Mouse (Mus musculus): ENCODE results near the gene Tor3a.

Tor3a gene

DNA sequence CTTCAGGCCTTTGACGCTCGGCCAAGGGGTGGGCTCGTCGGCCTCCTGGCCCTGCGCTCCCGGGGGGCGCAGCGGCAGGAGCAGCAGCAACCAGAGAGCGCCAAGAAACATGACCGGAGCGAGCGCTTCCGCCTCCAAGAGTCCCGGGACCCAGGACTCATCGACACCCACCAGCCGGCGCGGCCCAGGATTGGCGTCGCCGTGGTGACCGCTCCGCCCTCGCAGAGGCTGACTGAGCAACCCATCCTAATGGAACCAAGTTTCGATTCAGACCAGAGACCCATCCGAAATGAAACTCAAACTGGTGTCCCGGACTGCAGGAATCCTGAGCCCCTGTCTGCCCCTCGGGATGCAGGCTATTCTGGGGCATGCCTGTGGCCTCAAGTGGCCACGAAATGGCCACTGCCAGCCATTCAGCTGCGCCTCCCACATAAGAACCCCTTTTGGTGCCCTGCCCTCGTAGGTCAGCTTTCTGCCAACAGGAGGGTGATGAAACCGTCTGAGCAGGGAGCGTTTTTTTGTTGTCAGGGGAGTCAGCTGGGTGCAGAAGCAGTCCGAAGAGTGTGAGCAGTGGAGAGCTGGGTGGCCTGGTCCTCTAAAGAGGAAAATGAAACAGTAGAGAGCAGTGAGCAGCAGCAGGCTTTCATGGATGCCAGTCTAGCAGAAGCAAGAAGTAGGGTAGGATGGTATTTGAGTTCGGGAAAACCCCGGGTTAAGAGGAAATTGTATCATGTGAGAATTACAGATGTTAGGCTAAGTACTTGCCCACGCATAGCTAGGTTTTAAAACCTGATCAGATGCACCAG lies at the start of gene Tor3a:
Gene Tor3a, minus strand, starts transcription at position 162 of the 806 bp plus-strand sequence.
- DNase-seq (ENCODE audit: low read depth): peak; percentile 79

DNA sequence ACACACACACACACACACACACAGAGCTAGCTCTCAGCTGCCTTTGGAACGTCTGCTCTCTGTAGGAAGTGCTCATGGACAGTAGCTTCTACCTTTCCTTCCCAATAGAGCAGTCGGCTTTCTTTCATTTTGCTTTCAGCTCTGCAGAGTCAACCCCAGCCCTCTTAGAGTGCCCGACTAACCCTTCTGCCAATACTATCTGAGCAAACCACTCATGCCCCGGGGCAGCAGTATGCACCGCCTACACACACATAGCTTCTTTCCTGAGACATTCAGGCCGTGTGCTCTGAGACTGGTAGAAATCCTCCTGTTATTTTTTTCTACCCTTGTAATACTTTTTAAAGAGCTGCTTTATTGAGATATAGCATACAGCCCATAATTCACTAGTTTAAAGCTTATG lies 47.9 kb upstream of the Tor3a start:
- no peak for DNase-seq (ENCODE audit: low read depth)

DNA sequence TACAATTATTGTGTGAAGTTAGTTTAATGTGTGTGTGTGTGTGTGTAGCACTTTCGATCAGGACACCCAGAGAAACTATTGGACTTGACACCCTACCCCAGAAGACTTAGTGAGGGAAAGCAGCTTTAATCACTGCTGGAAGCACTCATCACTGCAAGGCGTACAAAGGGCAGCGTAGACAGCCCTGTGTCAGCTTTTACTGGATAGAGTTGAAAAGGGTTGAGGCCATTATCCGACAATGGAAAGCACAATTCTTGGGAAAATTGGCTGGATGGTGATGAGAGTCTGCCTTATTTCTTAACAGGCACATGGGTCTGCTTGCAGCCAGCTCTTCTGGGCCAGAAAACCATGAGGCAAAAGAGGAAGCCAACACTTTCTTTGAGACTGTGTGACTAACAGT lies 45.9 kb upstream of the Tor3a start:
- DNase-seq (ENCODE audit: low read depth): no peak

DNA sequence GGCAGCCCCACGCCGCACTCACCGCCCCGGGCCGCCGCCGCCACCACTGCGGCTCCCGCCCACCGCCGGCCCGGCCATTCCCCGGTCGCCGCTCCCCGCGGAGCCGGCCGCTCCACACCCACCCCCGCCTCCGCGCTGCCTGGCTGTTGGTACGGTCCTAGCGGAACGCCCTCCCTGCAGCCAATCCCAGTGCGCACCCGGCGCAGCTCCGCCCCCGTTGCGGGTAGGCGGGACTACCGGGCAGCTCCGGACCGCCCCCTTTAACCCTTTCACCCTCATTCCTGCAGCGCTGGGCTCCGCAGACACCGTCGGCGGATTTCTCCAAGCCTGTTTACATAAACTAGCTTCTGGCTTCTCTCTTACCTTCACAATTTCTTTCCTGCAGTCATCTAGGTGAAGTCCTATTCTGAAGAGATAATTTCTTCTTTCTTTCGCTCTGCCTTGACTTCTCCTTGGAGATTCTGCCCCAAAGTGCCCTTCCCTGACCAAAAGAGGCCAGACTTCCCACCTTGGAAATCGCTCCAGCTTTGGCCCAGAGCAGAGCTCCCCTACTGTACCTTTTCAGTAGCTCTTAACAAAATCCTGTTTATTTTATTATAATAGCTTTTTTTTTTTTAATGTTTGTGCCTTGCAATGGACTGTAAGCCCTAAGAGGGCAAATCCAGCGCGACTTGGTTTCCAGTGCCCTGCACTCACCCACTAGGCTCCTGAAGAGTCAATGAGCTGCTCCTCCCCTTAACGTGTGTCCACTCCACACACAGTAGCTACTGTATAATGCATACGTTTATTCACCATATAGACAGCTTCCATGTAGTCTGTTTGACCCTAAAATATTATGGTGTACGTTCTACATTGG lies 45.0 kb upstream of the Tor3a start, which contains the start of gene Fam20b:
Gene Fam20b, minus strand, starts transcription at position 137 of the 856 bp plus-strand sequence.
- DNase-seq (ENCODE audit: low read depth): peak; percentile 94

DNA sequence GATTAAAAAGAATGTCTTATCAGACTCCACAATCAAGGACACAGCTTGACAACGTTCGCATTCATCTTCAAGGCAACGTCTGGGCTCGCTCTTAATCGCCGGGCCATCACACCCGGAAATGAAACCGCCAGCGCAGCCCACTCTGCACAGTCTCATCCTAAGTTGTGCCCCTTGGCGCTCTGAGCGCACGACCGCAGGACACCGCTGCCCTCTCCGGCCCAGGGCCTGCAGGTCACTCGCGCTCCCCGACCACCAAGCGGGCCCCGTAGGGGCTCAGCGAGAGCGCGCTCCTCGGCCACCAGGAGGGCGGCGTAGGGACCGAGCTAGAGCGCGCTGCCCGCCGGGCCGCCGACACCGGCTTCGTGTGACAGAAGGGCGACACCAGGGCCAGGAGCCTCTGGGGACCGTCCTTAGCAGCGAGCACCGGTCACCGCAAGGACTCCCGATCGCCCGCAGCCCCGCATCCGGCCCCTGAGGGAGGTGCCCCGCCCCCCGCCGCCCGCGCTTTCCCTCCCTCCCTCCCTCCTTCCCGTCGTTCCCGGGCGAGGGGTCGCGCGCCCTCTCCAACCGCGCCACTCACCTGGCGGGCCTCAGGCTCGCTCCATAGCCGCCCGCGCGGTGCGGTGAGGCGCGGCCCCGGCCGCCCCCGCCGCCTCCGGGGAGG lies 44.3 kb upstream of the Tor3a start:
- DNase-seq (ENCODE audit: low read depth): peak; percentile 70

DNA sequence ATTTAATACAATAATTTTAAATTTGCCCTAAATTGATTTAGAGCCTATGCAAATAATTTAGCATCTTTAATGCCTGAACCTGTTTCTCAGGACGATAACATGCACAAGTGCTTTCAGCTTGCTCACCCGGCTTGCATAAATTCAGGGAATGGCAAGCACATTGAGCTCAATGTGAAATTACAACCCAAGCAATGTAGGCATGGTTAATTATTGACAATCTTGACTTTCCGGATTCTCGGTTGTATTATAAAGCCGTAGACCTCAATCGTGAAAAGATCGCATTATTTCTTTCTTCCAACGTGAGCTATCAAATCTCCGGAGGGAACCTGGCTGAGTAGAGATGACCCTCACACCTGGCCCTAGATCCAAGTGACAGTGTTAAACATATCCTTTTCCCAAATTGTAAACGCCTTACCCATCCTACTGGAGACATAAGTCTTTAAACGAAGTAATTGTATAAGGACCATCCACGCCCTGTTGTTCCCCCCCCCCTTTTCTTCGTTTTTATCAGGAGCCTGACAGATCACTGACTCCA lies 43.7 kb upstream of the Tor3a start:
- no peak for DNase-seq (ENCODE audit: low read depth)

DNA sequence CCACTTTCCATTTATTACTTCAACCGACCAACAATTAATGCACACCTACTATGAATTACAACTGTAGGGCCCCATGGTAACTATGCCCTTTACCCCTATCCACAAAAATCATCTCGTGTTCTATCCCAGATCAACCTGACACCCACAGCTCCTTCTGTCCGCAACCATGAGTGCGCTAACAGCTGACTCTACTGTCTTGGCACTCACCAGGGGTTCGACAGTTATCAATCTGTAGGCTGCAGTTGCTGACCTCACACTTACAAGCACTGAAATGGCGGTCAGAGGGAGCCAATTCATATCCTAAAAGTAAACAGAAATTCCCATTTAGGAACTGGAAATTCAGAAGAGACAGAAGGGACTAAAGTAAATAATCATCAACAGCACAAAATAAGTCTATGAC lies 42.5 kb upstream of the Tor3a start:
- no peak for DNase-seq (ENCODE audit: low read depth)

DNA sequence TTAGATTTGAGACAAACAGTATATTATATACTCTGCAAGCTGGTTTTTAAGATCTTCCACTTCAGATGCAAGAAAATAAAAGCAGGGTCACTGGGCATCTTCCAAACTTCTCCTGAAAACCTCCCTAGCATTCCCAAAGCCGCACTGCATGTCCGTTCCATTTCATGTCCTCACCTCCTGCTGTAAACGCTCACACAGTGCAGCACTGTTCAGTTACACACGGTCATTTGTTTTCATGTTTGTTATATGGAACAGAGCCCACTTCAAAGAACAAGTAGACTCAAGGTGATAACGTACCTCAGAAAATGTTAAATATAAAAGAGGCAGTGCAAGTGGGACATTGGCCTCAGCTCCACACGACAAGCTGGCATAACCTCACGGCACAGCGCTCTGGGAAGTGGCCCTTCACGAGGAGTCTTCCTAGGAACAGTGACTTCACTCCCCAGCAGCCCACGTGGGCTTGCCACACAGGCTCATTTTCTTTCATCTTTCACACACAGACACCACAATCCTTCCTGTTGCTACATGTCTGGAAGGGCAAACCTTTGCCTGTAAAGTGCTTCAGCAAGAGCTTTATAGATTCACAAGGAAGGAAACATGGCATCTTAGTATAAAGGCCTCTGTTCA lies 36.4 kb upstream of the Tor3a start:
- DNase-seq (ENCODE audit: low read depth): peak; percentile 79

DNA sequence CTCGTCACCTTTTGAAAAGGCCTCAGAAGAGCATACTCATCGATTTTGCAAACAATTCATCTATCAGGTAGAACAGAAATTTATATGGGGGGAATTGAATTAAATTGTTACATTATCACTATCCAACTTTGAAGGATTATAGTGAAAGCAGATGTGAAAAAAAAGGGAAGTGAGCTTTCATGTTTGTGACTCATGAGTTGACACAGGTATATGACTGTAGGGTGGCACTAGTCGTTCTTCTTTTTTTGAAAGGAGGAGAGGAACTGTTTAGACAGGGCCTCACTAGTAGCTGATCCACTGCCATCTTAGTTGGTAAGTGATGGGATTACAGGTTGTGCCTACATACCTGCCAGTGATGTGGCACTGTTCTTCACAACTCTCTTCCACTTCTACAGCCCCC lies 34.5 kb upstream of the Tor3a start:
- peak; percentile 46 for DNase-seq (ENCODE audit: low read depth)

DNA sequence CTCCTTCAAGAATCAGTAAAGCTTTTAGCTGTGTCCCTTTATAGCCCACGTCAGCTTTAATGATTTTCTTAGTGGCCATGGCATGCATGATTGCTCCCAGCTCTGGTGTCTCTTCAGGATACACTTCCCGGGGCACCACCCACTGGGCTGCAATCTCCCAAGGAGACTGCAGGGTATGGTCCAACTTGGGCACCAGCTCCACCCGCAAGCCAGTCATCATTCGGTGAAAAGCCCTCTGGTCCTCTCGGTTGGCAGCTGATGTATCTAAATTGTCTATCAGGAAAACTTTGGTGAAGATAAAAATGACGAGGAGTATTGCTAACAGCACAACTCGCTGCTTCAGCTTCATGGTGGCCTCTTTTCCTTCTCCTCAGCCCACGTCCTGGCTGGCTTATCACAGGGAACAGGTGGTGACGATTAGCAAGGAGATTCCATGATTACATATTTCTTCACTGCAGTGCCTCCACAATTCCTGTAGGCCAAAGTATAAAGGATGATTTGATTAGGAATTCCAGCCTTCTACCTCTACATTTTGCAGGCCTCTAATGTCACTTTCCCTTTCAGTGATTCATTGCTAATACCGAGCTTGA lies 31.6 kb upstream of the Tor3a start:
- no peak for DNase-seq (ENCODE audit: low read depth)

DNA sequence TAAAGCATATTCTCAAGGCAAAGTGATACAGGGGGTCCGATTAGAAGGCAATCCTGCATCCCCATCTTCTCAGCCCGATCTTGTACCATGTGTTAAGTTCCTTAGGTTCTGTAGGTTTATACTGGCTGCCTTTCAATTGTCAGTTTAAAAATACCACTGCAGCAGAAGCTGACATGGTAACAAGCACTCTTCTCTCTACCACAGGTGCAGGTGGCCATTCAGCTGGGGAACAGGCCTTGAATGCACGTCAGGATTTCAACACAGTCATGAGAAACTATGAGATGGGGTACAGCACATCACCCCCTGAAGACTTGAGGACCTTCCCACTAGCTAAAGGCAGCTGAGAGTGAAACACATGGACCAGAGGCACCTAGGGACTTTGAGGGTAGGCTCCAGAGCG lies 29.3 kb upstream of the Tor3a start:
- no peak for DNase-seq (ENCODE audit: low read depth)

DNA sequence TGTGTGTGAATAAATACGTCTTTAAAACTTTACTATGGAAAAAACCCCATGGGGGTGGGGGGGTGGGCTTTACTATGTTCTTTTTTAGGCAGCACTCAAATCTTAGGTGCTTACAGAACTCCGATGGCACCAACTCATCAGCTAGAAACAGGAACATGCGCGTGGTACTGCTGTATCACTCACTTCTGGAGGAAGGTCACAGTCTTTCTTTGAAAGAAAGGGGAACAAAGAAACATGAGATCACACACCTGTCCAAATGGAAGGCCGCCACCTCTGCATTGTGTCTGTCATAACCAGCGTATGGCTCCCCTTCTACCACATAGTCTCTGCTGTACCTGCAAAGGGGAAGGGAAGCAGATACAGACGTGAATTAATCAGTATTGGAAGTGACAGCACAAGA lies 28.0 kb upstream of the Tor3a start:
- DNase-seq (ENCODE audit: low read depth): no peak

DNA sequence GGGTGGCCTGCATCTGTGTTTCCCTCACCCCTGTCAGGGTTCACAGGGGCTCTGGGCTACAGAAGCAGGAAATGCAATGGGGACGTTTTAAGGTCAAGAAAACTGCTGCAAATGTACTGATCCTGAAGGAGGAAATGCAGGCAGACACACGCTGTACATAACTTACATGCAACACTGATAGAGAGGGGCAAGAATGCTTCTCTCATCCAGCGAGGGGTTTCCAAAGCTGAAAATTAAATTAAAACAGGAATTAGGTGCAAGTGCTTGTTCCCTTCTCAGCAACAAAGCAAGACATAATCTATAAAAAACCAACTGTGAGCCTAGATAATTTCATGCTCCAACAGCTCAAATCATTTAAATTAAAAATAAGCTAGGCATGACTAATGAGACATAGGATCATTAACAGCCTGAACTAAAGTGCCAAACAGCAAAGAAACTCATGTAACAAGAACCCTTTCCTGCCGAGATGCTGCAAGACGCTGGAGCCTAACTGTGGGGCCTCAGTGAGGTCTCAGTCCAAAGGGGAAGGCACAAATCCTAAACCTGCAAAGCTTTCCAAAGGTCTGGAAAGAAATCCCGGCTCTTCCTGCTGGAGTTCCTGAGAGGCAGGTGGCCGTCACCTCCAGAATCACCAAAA lies 12.0 kb upstream of the Tor3a start:
- DNase-seq (ENCODE audit: low read depth): no peak

DNA sequence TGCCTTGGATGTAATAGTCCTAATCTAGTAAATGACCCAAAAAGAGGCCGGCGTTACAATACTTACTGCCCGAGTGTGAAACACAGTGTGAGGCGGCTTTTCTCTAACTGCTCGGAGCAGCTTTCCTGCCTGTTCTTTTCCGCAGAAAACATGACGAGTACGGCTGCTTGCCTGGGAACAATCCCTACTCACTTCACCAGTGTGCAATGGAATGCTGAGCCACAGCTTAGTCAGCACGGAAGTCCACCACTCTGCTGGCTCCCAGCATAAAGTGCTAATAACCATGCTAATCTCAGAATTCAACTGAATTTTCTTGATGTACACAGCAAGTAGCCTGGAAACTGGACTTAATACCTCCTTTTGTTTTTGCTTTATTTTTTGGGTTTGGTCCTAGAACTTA lies 5.4 kb upstream of the Tor3a start:
- DNase-seq (ENCODE audit: low read depth): no peak

DNA sequence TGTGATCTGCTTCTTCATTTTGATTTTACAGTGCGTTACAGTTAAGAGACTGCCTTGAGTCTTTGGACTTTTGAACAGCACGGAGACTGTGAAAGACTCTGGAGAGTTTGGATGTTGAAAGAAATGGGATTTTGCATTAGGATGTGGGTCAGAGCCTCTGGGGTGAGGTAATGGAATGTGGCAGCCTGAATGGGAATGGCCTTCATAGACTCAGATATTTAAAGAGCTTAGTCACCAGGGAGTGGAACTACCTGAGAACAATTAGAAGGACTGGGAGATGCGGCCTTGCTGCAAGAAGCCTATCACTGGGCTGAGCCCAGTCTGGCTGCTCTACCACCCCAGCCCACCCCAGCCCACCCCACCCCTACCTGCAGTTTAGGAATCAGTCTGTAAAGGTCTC lies 3.1 kb upstream of the Tor3a start:
- no peak for DNase-seq (ENCODE audit: low read depth)

DNA sequence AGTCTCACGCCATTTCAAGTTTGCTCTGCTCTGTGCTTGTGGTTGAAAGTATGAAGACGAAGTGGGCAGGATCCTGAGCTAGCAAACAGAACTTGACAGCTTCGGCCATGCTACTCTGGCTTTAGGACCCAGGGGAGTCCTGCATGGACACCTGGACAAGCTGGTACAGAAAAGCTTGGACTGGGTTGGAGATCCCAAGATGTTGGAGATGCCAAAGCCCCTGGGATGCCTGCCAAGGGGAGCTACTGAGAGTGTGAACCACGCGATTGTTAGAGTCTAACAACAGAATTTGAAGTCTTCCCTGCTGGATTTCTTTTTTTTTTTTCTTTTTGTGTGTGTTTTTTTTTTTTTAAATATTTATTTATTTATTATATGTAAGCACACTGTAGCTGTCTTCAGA lies 2.4 kb upstream of the Tor3a start:
- no peak for DNase-seq (ENCODE audit: low read depth)

DNA sequence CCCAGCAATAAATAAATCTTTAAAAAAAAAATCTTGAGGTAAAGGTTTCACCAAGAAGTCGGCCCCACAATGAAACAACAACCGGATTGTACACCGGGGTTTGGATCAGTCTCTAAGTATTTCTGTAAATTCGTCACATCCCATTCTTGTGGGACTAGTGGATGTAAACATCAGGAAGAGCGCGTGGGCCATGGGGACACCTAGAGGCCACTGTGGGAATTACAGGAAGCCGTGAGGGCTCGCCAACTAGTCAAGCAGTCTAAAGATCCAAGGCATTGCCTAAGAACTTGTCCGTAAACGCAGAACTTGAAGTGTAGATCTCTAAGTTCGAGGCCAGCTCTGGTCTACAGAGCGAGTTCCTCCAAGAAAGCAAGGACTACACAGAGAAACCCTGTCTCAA lies 2.0 kb upstream of the Tor3a start:
- DNase-seq (ENCODE audit: low read depth): peak; percentile 92

DNA sequence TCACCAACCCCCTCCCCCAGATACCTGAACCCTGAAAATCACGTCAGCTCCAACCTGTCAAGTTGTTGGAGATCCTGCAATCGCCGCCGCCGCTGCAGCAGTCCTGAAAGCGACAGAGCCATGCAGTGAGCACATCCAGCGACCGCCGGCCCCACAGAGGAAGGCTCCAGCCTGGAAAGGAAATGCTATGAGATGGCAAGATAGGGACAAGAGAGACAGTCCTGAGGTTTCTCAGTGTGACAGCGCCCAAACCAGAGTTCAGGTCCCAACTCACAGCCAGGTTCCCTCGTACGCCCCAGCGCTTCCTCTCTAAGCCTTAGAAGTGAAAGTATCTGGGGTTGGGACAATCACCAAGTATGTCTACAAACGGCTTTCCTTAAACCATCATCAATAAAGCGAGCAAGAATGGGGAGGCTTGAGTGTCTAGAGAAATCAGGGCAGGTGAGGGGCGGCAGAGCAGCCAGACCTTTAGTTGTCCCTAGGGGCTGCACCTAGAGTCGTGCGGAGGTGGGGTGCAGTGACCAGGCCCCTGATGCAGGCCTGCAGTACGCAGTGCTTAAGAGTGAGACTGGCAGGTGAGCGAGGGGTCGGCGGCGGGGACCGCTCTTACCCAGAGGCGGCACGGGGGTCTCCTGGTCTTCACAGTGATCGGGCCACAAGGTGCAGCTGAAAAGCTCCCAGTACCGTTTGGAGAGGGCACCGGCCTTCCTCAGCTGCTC lies 521 bp downstream of the Tor3a start:
- peak; percentile 62 for DNase-seq (ENCODE audit: low read depth)

DNA sequence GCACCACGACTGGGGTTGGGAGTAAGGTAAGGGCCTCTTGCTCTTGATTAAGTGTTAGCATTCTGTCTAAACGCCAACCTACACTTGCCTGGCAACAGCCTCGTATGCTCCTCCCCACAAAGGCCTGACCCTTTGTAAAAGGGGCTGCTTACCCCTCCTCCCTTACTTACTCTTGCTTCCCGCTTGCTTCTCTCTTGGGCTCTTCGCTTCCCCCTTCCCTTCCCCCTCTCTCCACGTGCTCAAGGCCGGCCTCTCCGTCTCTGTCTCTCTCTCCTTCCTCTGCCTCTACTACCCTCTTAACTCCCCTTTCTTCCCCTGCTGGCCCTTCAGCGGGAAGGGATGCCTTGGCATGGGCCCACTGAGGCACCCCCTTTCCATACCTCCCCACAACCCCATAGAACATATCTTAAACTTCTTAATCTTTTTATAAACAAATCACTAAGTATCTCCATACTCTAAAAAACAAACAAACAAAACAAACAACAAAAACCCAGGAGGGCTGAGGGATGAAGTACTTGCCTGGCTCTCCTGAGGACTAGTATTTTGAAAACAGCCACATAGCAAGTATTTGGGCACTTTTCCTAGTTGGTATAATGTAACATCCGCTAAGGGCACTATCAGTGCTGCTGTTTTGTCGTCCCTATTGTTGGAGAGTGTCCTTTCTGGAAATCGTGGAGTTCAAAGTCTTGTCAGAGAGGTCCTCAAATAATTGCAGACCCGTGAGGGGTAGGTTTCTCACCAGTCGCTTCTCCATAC lies 1.3 kb downstream of the Tor3a start:
- DNase-seq (ENCODE audit: low read depth): peak; percentile 80

DNA sequence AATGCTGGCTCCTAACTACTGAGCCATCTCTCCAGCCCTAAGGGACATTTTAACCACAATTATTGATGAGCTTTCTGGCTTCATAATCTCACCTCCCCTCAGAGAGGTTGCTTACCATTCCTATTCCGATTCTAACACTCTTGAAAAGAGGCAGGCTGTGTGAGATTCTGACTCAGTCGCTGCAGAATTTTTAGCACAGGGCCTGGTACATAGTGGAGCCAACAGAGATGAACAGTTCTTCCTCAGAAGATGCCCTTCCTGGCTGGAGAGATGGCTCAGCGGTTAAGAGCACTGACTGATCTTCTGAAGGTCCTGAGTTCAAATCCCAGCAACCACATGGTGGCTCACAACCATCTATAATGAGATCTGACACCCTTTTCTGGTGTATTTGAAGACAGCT lies 2.2 kb downstream of the Tor3a start:
- DNase-seq (ENCODE audit: low read depth): no peak

Measured in 416B (cell line).